28 mouse cellular contexts compared by ENCODE assay signal in genomic region chr4:58897436-58897835, GRCm38 (mm10). TPM values are rescaled to one million over a fixed set of nuclear protein-coding genes. Genes with fewer than 3 reads are reported as not detected.
DNase-seq lines count a peak whose midpoint lies in the region; ATAC-seq and TF ChIP-seq lines count a peak whose summit lies in the region.
"Had no signal": no experiment of that assay in that cellular context is flagged by ENCODE, and none has a peak within 500 bp of the region (broad histone marks: within the 10 kb centered on the region; RNA-seq: fewer than 3 reads in every experiment).

No protein-coding gene starts in this region.

- no peak overlapping the region for H3K4me2 ChIP-seq in intestine, embryonic 15.5 days (replicated peaks)
- H3K4me2 ChIP-seq in intestine, postnatal 0 days (replicated peaks; ENCODE audit: low read depth): peak overlapping the region; percentile 40; the same call in 1 of the 2 replicates
- H3K4me2 ChIP-seq: forebrain, embryonic 13.5 days; heart, embryonic 13.5 days; hindbrain, embryonic 14.5 days had no signal

- ATAC-seq in intestine, embryonic 15.5 days: no peak
- ATAC-seq in intestine, postnatal 0 days: peak; percentile 36; the same call in 1 of the 2 replicates
- ATAC-seq: CD4-positive, CD25-positive, alpha-beta regulatory T cell, adult 4 months; forebrain, embryonic 13.5 days; forebrain, embryonic 16.5 days; hindbrain, postnatal 0 days had no signal

- no peaks in the 10 kb centered on the region for H3K27me3 ChIP-seq in intestine, embryonic 15.5 days (replicated peaks)
- H3K27me3 ChIP-seq in intestine, postnatal 0 days (replicated peaks; ENCODE audit: control insufficient read depth, insufficient read depth, low read length): no peaks in the 10 kb centered on the region
- H3K27me3 ChIP-seq: forebrain, embryonic 13.5 days; heart, embryonic 13.5 days had no signal

- 65% methylated on average over 4 of the region's 4 CpGs for WGBS in intestine, embryonic 15.5 days
- WGBS in intestine, postnatal 0 days: 40% methylated on average over 4 of the region's 4 CpGs

- DNase-seq in cerebellum, postnatal 25 days: peak; percentile 27 to 51
- DNase-seq in cerebellum, postnatal 10 days: no peak
- peak; percentile 10 to 16 for DNase-seq in kidney, postnatal 36 days
- no peak for DNase-seq in kidney, adult 9 months
- no peak for DNase-seq in adrenal gland, adult 18-20 months (ENCODE audit: low spot score in 2 of 2)
- DNase-seq: adrenal gland, adult 8-10 months; adrenal gland, postnatal 25 days; cerebellum, adult 8-10 months; gastrocnemius, postnatal 10 days; gastrocnemius, postnatal 36 days; heart, adult 2 months; heart, postnatal 14 days; heart, postnatal 4 days had no signal

- no peak overlapping the region for H3K9ac ChIP-seq in intestine, embryonic 15.5 days
- H3K9ac ChIP-seq in intestine, postnatal 0 days (ENCODE audit: low read depth, low read length): no peak overlapping the region
- H3K9ac ChIP-seq: forebrain, embryonic 13.5 days; heart, embryonic 13.5 days; hindbrain, embryonic 14.5 days had no signal

- H3K9me3 ChIP-seq in intestine, embryonic 15.5 days: no peaks in the 10 kb centered on the region
- H3K9me3 ChIP-seq in intestine, postnatal 0 days (ENCODE audit: control insufficient read depth): no peaks in the 10 kb centered on the region
- H3K9me3 ChIP-seq: forebrain, embryonic 10.5 days; forebrain, embryonic 13.5 days; heart, embryonic 10.5 days; heart, embryonic 13.5 days had no signal

- H3K36me3 ChIP-seq in intestine, embryonic 15.5 days: no peaks in the 10 kb centered on the region
- no peaks in the 10 kb centered on the region for H3K36me3 ChIP-seq in intestine, postnatal 0 days (ENCODE audit: control insufficient read depth, insufficient read depth)
- H3K36me3 ChIP-seq: forebrain, embryonic 10.5 days; heart, embryonic 10.5 days; heart, embryonic 13.5 days had no signal

- H3K4me3 ChIP-seq in intestine, embryonic 15.5 days (replicated peaks): no peak overlapping the region
- no peak overlapping the region for H3K4me3 ChIP-seq in intestine, postnatal 0 days (ENCODE audit: low read depth, low read length)
- H3K4me3 ChIP-seq: forebrain, embryonic 10.5 days; forebrain, embryonic 13.5 days; heart, adult 2 months; heart, embryonic 10.5 days; heart, embryonic 13.5 days had no signal

- no peaks in the 10 kb centered on the region for H3K4me1 ChIP-seq in intestine, embryonic 15.5 days (replicated peaks)
- H3K4me1 ChIP-seq in intestine, postnatal 0 days (replicated peaks; ENCODE audit: control insufficient read depth, insufficient read depth, low read length): 0 out of 2 replicates have a peak, but pooled peaks cover 4% of the 10 kb centered on the region
- H3K4me1 ChIP-seq: forebrain, embryonic 10.5 days; forebrain, embryonic 13.5 days had no signal

- TF ChIP-seq CTCF in intestine, postnatal 0 days (IDR thresholded peaks at IDR 0.05; ENCODE audit: low read depth): no peak

- H3K27ac ChIP-seq in intestine, embryonic 15.5 days: 0 out of 2 replicates have a peak overlapping the region, but pooled peaks have one; percentile 17
- H3K27ac ChIP-seq in intestine, postnatal 0 days (ENCODE audit: low read depth, low read length): peak overlapping the region; percentile 46; the same call in 1 of the 2 replicates
- H3K27ac ChIP-seq: forebrain, embryonic 10.5 days; forebrain, embryonic 13.5 days; heart, adult 2 months; heart, embryonic 10.5 days; heart, embryonic 13.5 days; hindbrain, embryonic 14.5 days; hindbrain, postnatal 0 days had no signal

RNA-seq across cellular contexts. Expression of gene Ecpas, which starts 15.1 kb away (rescaled TPM):
- 25.9 and 29.3 TPM in 2 replicates for polyA plus RNA-seq in intestine, embryonic 15.5 days (2015; fragmentation: Nextera tagmentation; extraction: Ambion mirVana)
- 14.4 and 15.3 TPM in 2 replicates for polyA plus RNA-seq in intestine, postnatal 0 days (2015; fragmentation: Nextera tagmentation; extraction: Ambion mirVana)
- total RNA-seq in adrenal gland, adult 18-20 months (2021): 100 to 1,000 TPM; 133 to 187 TPM

RNA-seq across cellular contexts. Expression of gene Zkscan16, which starts 46.0 kb away (rescaled TPM):
- polyA plus RNA-seq in intestine, embryonic 15.5 days (2015; fragmentation: Nextera tagmentation; extraction: Ambion mirVana): 0.20 and 0.40 TPM in 2 replicates
- polyA plus RNA-seq in intestine, postnatal 0 days (2015; fragmentation: Nextera tagmentation; extraction: Ambion mirVana): 0.04 and 0.12 TPM in 2 replicates
- total RNA-seq in adrenal gland, adult 18-20 months (2021): 1 to 10 TPM; 2.6 to 3.7 TPM
- total RNA-seq: gastrocnemius, adult 18-20 months; gastrocnemius, postnatal 36 days; granulocyte monocyte progenitor cell, adult 5-6 weeks; heart, postnatal 14 days; MEL had no signal
- polyA plus RNA-seq: CD4-positive, CD25-positive, alpha-beta regulatory T cell, adult 4 months; heart, adult 2 months; heart, embryonic 16.5 days; inflammation-experienced regulatory T-cells, adult 6 months had no signal

Comparison
In these comparisons a context has a peak if more than half of its experiments do, and no peak if none do; other contexts are left out.
1. DNase-seq: peak in cerebellum, postnatal 25 days (2 of 2) and kidney, postnatal 36 days (2 of 2); none in cerebellum, postnatal 10 days (0 of 2), kidney, adult 9 months (single experiment) and adrenal gland, adult 18-20 months (0 of 2).